Mouse (Mus musculus): Measurements from ENCODE around the gene Pttg1ip. TPM values are rescaled to one million over a fixed set of nuclear protein-coding genes. Genes with fewer than 3 reads are reported as not detected.

Gene Pttg1ip
- polyA plus RNA-seq (2012; rRNA removed) = 457 and 472 TPM in 2 replicates

DNA sequence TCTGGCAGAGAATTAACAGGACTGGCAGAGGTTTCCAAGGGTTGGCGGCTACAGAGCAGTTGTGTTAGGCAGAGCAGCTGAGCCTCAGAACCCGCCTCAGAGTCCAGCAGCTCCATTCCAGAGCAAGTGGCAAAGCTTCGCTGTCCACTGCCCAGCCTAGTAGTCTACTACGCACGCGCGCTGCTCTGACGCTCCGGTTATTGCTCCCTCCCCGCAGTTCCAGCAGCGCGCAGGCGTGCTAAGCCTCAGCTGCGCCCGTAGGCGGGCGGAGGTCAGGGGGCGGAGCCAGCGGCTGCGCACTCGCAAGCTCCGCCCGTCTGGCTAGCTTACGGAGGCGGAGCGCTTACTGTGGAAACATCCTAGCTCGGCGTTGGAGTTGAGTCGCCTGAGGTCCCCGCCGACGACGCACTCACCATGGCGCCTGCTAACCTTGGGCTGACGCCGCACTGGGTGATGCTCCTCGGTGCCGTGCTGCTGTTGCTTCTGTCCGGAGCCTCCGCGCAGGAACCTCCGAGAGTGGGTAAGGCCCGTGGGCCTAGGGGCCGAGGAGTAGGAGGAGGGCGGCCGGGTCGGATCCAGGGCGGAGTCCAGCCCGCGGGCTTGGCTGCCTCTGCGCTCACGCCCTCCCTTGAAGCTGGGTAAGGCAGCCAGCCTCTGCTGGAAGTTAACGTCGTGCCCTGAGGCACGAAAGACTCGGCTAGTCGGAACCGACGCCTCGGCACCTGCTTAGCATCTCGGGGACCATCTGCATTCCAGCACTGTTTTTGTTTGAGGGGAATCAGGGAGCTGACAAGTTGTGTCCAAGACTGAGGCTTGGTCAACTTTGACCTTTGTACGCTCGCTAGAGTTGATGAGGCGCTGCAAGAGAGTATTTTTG, at the start of gene Pttg1ip:
TSS of gene Pttg1ip (plus strand) at position 313 of the 877 bp plus-strand sequence.
- DNase-seq (ENCODE audit: low spot score) = peak; percentile 84

DNA sequence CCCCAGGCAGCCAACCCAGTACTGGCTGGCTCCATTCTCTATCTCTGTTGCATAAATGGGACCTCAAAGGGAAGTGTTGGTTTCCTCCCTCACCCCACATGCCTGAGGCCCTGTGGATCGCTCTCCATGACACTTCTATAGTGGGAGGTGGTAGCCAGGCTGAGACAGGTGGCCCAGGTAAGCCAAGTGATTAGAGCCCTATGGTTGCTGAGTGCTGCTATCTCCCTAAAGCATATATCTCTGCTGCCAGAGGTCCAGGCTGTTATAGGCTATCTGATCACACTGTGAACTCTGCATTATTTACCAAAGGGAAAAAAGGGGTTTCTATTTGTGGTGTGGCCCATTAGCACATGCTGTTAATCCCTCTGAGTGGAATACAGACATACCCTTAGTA, 49.5 kb upstream of the Pttg1ip start:
- no peak for DNase-seq (ENCODE audit: low spot score)

DNA sequence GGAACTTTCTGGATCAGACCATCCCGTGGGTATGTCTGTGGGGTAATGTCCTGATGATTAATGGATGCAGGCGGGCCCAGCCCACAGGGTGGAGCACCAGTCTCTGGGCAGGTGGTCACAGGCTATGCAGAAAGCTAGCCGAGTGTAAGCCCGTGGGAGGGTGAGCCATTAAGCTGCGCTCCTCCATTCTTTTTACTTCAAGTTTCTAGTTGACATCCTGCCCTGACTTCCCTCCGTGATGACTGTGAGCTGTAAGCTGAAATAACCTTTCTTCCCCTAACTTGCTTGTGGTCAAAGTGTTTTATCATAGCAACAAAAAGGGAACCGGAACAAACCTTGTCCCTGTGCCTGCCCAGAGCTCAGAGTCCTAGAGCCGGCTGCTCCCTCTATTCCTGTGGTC, 44.8 kb upstream of the Pttg1ip start:
- no peak for DNase-seq (ENCODE audit: low spot score)

DNA sequence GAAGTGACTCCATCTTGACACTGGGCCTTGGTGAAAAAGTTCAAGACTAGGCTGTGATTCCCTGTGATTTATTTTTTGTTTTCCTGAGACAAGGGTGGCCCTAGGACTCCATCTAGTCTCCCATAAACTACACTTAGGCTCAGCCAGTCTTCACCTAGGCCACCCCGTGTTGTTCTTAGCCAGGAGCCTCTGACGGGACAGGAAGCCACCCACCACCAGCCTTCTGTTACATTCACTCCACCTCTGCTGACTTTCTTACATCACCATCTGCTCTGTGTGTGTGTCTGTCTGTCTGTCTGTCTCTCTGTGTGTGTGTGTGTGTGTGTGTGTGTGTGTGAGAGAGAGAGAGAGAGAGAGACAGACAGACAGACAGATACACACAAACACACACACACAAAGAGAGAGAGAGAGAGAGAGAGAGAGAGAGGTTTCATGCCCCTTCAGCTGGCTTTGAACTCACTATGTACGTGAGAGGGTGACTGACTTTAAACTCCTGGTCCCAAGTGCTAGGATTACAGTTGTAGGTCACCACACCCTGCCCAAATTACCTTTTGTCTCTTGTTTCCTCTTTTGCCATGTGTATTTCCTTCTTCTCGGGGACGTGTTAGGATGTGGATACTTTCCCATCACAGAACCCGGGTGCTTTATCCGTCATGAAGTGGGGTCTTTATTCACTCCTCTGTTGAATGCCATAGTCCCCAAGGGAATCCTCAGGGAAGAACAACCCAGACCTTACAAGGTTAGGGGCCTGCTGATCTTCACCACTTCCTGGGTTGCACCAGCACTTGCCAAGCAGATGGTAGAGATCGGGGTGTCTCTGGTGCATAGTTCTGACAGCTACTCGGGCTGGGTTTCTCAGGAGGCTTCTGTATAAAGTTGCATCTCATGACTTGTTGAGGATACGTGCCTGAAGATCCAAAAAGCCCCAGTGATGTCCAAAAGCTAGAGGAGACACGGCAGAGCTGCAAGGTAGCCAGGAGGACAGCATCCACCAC, 44.0 kb upstream of the Pttg1ip start:
- no peak for DNase-seq (ENCODE audit: low spot score)

DNA sequence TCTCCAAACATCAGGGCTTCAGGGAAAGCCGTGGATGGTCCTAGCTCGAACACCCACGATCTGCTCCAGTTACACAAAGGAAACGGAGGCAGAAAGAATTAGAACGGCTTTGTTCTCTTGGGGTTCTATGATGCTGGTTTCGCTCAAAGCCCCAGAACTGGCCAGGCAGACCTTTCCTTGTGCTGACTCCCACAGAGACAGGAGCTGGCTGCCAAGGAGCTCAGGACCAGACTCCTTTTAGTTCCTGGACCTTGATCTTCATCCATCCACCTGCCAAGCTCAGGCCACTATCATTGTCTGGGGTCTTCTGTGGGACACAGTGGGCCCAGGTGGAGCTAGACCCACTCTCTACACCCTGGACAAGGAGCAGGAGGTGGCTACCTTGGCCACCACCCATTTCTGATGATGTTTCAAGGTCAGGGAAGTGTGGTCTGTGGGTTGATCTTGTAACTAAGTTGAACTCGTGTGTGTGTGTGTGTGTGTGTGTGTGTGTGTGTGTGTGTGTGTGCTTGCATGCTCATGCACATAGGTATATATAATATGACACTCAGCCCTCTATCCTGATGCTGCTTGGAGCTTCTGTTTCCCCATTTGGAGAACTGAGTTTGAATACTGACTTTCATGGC, 42.1 kb upstream of the Pttg1ip start:
- no peak for DNase-seq (ENCODE audit: low spot score)

DNA sequence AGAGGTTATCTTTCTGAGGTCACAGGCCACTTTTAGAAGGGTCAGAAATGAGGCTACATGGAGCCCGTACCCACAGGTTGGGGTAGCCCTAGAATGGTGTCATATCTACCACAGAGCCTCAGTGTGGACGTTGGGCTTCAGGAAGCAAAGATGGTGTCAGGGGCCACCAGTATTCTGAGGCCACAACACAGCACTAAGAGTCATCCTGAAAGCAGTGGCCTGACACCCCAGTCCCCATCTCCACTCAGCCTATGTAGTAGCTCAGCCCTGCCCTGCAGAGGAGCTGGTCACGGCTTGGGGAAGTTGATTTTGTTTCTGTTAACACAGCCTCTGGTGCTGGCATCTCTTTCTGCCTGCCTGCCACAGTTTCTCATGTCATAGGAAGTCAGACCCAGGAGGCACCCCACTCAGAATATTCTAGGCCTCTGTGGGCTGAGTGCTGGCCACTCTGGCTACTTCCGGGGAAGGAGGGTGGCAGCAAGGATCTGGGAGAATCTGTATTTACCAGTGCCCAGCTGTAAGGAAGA, 40.9 kb upstream of the Pttg1ip start:
- no peak for DNase-seq (ENCODE audit: low spot score)

DNA sequence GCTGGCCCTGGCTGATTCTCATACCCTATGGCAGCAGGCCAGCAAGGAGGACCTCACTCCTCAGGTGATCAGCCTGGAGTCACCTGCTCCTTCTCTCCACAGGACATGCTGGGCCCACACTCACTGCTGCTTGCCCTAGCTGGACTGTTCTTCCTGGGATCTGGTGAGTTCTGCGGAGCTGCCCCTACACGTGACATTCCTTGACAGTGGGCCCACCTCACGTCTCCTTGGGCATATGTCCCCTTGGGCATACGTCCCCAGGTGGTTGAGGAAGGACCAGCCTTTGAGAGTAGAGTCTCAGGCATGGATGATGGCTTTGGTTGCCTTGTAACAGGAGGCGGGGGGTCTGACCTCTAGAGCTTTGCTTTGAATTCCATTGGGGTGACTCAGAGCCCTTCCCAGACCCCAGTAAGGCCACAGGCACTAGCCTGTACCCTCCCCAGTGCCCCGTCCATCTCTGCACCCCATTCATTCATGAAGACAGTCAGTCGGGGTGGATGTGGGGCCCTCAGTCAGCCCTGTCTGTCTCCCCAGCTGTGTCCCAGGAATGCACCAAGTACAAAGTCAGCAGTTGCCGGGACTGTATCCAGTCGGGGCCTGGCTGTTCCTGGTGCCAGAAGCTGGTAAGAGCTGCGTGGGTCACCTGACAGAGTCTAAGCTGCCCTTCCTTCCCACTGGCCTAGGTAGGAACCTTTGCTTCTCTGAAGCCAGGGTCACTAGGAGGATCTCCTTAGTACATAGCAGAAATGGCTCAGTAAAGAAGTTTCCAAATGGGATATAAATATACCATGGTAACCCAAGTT, 39.5 kb upstream of the Pttg1ip start:
- no peak for DNase-seq (ENCODE audit: low spot score)

DNA sequence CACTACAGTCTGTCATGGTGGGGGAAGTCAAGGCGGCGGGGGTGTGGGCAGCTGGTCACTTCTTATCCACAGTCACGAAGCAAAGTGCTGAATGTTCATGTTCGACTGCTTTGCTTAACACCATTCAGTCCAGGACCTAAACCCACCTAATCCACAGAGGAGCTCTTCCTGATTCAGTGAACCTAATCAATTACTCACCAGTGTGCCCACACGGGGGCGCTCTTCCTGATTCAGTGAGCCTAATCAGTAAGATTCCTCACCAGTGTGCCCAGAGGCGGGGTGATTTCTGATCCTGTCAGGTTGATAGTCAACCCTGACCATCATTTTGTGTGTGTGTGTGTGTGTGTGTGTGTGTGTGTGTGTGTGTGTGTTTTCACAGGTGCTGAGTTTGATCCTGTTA, 38.3 kb upstream of the Pttg1ip start:
- DNase-seq (ENCODE audit: low spot score) = no peak

DNA sequence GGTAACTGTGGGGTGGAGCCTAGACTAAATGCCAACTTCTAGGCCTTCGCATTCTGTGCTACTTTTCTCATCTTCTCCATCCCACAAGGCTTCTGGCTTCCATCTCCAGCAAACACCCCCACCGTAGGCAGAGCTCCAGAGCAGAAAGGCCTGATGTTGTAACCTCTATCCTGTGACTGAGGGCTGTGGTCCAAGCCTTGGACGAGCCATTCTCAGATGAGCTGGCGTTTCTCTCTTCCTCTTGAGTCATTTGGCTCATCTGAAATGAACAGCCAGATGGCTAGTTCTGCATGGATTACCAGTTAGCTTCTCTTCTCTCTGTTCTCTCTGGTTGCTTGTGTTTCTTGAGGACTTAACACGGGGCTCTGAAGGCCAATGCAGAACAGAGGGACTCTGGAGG, 36.6 kb upstream of the Pttg1ip start:
- DNase-seq (ENCODE audit: low spot score) = no peak

DNA sequence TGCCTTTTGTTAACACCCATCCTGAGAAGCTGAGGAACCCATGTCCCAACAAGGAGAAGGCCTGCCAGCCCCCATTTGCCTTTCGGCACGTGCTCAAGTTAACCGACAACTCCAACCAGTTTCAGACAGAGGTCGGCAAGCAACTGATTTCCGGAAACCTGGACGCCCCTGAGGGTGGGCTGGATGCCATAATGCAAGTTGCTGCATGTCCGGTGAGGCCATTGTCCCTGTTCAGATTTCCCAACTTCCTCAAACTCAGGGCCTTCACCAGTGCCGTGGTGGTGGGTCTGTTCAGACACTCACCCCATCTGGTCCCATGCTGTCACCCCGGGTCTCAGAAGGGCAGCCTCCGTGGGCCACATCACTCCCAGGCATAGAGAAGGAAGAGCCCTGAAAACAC, 32.9 kb upstream of the Pttg1ip start:
- no peak for DNase-seq (ENCODE audit: low spot score)

DNA sequence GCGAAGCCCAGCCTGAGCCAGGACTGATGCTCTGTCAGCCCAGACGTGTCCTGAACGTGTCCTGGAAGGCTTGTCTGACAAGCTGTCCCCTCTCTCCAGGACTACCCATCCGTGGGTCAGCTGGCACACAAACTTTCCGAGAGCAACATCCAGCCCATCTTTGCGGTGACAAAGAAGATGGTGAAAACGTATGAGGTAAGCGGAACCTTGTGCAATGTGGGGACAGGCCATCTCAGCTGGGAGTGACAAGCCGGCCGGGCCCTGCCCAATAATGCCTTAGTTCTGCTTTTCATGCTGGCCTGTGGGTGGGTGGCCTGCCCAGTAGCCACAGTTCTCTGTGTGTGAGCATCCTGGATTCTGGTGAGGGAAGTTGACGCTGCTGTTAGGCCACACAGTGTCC, 30.6 kb upstream of the Pttg1ip start:
- no peak for DNase-seq (ENCODE audit: low spot score)

DNA sequence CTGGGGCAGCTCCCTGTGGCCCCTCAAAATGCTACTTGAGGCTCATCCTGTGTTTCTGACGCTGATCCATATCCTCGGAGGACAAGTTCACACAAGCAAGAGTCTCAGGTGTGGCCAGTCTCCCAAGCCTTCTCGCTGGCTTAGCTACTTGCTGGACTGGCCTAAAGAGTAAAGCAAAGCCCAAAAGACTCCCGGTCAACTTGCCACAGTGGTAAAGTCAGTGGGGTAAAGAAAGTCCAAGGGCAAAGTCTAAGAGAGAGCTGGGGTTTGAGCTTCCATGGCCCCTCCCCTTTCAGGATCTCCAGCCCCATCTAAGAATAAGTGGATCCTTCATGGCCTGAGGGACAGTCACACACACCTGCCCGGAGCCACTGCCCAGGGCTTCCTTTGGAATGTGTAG, 29.4 kb upstream of the Pttg1ip start:
- no peak for DNase-seq (ENCODE audit: low spot score)

DNA sequence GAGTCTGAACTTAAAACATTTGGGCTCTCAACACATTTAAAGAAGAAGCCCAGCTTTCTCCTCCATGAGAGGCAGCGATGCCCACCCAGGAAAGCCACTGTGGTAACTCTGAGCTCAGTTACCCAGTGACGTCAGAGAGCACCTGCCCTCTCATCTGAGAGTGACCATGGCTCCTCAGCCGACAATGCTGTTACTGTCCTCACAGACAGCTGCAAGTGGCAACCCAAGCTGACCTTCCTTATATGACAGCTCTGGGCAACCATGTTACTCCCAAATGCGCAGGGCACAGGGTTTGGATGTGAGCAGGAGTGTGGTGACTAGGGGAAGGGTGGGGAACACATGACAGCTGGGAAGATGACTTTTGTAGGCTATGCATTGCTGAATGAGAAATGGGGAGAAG, 28.2 kb upstream of the Pttg1ip start:
- no peak for DNase-seq (ENCODE audit: low spot score)

DNA sequence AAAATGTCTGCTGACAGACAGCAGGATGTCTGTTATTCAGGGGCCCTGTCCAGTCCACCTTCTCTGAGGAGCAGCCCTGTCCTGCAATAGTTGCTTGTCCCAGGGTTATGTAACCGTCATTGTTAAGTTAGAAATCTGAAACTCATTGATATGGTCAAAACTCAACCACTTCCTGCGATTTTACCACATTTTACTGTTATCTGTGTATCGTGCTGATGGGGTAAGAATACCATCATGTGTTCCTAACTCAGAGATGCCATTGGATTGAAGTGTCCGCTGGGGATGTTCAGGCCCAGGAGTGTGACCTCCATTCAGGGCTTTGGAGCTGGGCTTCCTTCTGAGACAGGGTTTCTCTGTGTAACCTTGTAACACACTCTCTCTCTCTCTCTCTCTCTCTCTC, 26.6 kb upstream of the Pttg1ip start:
- no peak for DNase-seq (ENCODE audit: low spot score)

DNA sequence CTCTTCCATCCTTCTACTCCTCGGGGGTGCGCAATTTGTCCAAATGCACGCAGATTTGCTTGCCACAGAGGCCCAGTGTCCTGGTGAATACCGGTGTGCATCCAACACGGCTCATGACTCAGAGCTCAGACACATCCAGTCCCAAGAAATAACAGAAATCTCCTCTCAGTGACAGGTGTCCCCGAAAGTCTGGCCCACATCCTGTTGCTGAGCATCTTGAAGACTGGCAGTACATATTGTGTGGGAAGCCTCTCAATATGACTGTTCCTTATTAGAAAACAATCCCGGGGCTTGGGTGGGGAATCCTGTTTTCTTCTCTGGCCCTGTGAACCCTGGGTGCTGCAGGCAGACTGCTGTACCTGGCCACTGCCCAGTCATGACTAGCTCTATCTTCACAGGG, 24.9 kb upstream of the Pttg1ip start:
- no peak for DNase-seq (ENCODE audit: low spot score)

DNA sequence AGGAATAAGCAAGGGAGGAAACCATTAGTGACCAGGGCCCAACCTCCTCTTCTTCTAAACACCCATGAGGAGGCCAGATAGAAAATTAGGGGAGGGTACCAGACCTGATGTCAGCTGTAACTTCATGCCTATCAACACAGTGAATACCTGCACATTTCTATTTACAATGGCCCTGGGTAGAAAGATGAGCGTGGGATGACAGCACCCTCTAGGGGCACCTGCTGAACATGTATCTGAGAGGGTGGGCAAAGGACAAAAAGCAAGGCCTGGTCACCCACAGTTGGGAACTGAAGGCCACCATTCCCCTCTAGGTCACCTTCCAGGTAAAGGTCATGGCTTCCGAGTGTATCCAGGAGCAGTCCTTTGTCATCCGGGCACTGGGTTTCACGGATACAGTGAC, 23.9 kb upstream of the Pttg1ip start:
- no peak for DNase-seq (ENCODE audit: low spot score)

DNA sequence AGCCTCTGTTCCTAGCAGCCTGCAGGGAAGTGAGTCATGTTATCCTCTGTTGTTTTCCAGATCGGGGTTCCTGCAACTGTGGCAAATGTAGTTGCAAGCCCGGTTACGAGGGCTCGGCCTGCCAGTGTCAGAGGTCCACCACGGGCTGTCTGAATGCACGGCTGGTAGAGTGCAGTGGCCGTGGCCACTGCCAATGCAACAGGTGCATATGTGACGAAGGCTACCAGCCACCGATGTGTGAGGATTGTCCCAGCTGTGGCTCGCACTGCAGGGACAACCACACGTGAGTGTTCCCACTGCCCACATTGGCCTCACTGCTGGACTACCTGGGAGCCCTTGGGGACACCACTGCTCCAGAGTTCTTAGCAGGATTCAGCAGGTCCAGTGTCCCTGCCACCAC, 21.4 kb upstream of the Pttg1ip start:
- no peak for DNase-seq (ENCODE audit: low spot score)

DNA sequence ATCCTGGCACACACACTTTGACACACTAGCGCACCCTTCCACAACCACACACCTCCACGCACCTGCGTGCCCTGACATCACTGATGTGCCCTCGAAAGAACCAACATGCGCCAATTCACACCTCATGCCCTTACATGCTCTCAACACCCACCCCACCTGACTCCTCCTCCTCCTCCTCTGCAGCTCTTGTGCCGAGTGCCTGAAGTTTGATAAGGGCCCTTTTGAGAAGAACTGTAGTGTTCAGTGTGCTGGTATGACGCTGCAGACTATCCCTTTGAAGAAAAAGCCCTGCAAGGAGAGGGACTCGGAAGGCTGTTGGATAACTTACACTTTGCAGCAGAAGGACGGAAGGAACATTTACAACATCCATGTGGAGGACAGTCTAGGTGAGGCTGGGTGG, 20.7 kb upstream of the Pttg1ip start:
- no peak for DNase-seq (ENCODE audit: low spot score)

DNA sequence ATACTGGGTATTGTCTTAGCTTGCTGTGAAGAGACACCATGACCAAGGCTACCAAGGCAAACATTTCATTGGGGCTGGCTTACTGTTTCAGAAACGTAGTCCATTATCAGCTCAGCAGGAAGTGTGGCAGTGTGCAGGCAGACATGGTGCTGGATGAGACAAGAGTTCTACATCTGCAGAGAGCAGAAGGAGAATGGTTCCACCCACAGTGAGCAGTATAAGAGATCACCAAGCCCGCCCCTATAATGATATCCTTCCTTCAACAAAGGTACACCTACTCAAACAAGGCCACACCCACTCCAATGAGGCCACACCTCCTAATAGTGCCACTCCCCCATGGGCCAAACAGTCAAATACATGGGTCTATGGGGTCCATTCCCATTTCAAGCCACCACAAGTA, 20.0 kb upstream of the Pttg1ip start:
- no peak for DNase-seq (ENCODE audit: low spot score)

DNA sequence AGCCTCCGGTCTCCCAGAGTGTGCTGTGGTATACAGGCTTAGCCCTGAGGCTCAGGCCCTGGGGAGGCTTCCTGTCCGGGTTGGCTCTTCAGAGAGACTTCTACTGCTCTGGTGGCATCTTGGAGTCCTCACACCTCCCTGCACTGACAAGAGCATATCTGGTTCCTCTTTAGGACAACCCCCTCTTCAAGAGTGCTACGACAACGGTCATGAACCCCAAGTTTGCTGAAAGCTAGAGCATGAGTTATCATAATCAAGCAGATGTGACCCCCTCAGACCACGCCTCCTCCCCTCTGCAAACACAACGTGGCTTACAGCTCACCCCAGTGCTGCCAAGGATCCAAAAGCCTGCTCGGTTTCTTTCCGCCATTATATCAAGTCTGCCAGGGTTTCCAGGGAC, 16.5 kb upstream of the Pttg1ip start:
- no peak for DNase-seq (ENCODE audit: low spot score)

DNA sequence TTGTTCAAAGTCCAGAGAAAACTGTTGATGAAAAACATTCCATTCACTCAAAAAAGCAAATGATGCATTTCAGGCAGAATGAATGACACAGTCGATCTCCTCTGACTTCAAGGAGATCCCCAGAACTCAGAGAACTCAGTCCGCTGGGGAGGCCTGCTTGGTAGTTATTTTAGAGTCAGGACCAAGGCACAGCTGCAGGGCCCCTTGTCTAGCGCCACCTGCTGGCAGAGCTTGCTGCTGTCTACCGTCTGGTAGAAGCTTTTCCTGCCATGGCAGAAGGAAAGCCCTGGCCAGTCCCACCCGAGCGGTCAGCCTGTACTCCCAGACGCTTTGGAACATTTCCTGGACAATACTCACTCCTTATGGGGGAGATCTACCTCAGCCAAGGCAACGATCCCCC, 14.9 kb upstream of the Pttg1ip start:
- DNase-seq (ENCODE audit: low spot score) = no peak
